Mouse (Mus musculus) layer of hippocampus, adult 18-20 months (tissue): ENCODE results near the gene Cited2. TPM values are rescaled to one million over a fixed set of nuclear protein-coding genes. Genes with fewer than 3 reads are reported as not detected.

Experiments
- total RNA-seq, 2 experiments: library from RNA; stranded (reverse); gene quantifications; 2 replicates each; pipeline ENCODE4 v1.2.3; 2021

Cited2 gene
- total RNA-seq, 2 experiments from 2014 or later: 37.0 to 38.0 TPM

Other genes with a start within 250 kb of the Cited2 start
- 1 to 10 TPM; 1.4 to 1.6 TPM for gene Txlnb, start 73.0 kb downstream of the Cited2 start, total RNA-seq
- gene Heca, start 224.8 kb downstream of the Cited2 start, total RNA-seq: 10 to 100 TPM; 28.9 to 33.0 TPM